Mouse (Mus musculus) megakaryocyte, embryonic 14.5 days (primary cell): ENCODE data around the gene Minos1.

Source experiments
- FLI1 ChIP-seq: IDR thresholded peaks from 2 replicates; pipeline ENCODE4 v1.6.1; 2012; ENCODE audit warnings: low read length, inconsistent platforms, mixed read lengths
- GATA1 ChIP-seq: IDR thresholded peaks from 3 replicates; pipeline ENCODE4 v1.6.1; 2012; ENCODE audit warnings: mixed read lengths, low read length, inconsistent platforms, borderline replicate concordance

- no peak for TF ChIP-seq GATA1
- no peak for TF ChIP-seq FLI1
These were observed 35.3 kb upstream of the Minos1 start for GRCm38 (mm10) chr4:139166244-139166643.
